Mouse (Mus musculus) embryonic facial prominence, embryonic 14.5 days (tissue): ENCODE data around the gene Limk1. TPM values are rescaled to one million over a fixed set of nuclear protein-coding genes. Genes with fewer than 3 reads are reported as not detected.

Source experiments
- ATAC-seq: fragments of 200-750 bp; cut with Nextera tagmentation; 2 replicates; pipeline ENCODE4 v1.8.0; 2017; ENCODE audit warnings: low read depth, moderate number of reproducible peaks, moderate TSS enrichment
- DNase-seq: peaks from one replicate; pipeline ENCODE4 v3.0.0-alpha.2; 2015; ENCODE audit warnings: low spot score
- H3K27ac ChIP-seq: fragments of 300-500 bp; sonication (generic); replicated peaks from 2 replicates; pipeline ENCODE4 v1.5.1; 2014; ENCODE audit warnings: low read depth, mild to moderate bottlenecking, low read length, moderate library complexity
- H3K27me3 ChIP-seq: fragments of 300-500 bp; sonication (generic); replicated peaks from 2 replicates; pipeline ENCODE4 v1.6.1; 2014; ENCODE audit warnings: low read length; ENCODE audit not compliant: control insufficient read depth, insufficient read depth
- H3K36me3 ChIP-seq: fragments of 300-500 bp; sonication (generic); 2 replicates; pipeline ENCODE4 v1.6.1; 2014; ENCODE audit warnings: low read length, mixed read lengths; ENCODE audit not compliant: control insufficient read depth, insufficient read depth
- H3K4me1 ChIP-seq: fragments of 300-500 bp; sonication (generic); 2 replicates; pipeline ENCODE4 v1.6.1; 2014; ENCODE audit warnings: antibody characterized with exemption, low read length; ENCODE audit not compliant: control insufficient read depth, insufficient read depth
- H3K4me2 ChIP-seq: fragments of 300-500 bp; sonication (generic); 2 replicates; pipeline ENCODE4 v1.6.1; 2014; ENCODE audit warnings: low read depth, mild to moderate bottlenecking, low read length, moderate library complexity, mixed read lengths
- H3K4me3 ChIP-seq: fragments of 300-500 bp; sonication (generic); 2 replicates; pipeline ENCODE4 v1.5.1; 2014; ENCODE audit warnings: low read depth, mild to moderate bottlenecking, low read length
- H3K9ac ChIP-seq: fragments of 300-500 bp; sonication (generic); 2 replicates; pipeline ENCODE4 v1.6.1; 2014; ENCODE audit warnings: low read depth, mild to moderate bottlenecking, low read length, moderate library complexity, mixed read lengths
- H3K9me3 ChIP-seq: fragments of 300-500 bp; sonication (generic); 2 replicates; pipeline ENCODE4 v1.6.1; 2016; ENCODE audit warnings: low read length; ENCODE audit not compliant: control insufficient read depth
- whole genome bisulfite sequencing: fragments of 180-500 bp; shearing (Covaris S2); extraction: QIAGEN DNeasy Blood & Tissue Kit; methylation state at CpG from one replicate; pipeline ENCODE4 v1.1.7; 2014; 5-methylcytosine and 5-hydroxymethylcytosine counted together
- polyA plus RNA-seq: library from polyadenylated mRNA; unstranded; fragments of >200 nt; fragmentation: Nextera tagmentation; extraction: Ambion mirVana; gene quantifications from 2 replicates; pipeline ENCODE4 v1.2.1, GENCODE M21; 2014

The Limk1 gene
- polyA plus RNA-seq, 1 experiment from 2014 or later, result 6.2 TPM

- no peaks in the 10 kb centered on the region for H3K4me1 ChIP-seq
- H3K27me3 ChIP-seq, result no peaks in the 10 kb centered on the region
- no peak overlapping the region for H3K27ac ChIP-seq
- no peak overlapping the region for H3K4me3 ChIP-seq
- no peak overlapping the region for H3K9ac ChIP-seq
- no peaks in the 10 kb centered on the region for H3K9me3 ChIP-seq
- peaks cover 45% of the 10 kb centered on the region for H3K36me3 ChIP-seq
- no peak for ATAC-seq
- H3K4me2 ChIP-seq, result no peak overlapping the region
- DNase-seq, result no peak
- WGBS, result 80% methylated on average over 8 of the region's 8 CpGs
These were observed 73.0 kb downstream of the Limk1 start for GRCm38 (mm10) chr5:134615380-134615779.

DNA sequence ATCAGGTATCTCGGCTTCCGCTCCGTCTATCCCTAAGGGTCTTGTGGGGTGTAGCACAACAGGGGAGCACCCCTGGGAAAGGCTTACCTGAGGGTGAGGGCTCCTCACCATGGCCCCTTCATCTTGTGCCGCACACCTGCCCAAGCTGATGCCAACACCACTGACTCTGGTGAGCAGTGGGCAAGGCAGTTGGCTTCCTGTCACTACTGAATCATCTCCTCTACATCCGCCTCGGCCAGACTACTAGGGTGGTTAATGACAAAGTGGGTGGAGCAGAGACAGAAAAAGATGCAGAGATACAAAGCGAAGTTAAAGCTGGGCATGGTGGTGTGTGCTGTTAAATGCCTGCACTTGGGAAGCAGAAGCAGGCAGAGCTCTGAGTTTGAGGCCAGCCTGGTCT, 73.6 kb downstream of the Limk1 start, which contains the start of gene Lat2:
Gene Lat2 (minus strand): TSS at position 224 of the 400 bp plus-strand sequence.
- Histone ChIP-seq H3K27ac (no peak within 1 kb of the TSS), H3K36me3 (peaks cover 39% of the 10 kb centered on the region), H3K4me2 (no peak within 1 kb of the TSS), H3K27me3 (no peaks in the 10 kb centered on the region), H3K9ac (no peak within 1 kb of the TSS), H3K9me3 (no peaks in the 10 kb centered on the region), H3K4me1 (no peaks in the 10 kb centered on the region), H3K4me3 (no peak within 1 kb of the TSS)
- 82% methylated on average over 7 of the region's 7 CpGs for WGBS
- no peak for ATAC-seq
- DNase-seq, result no peak

GRCm38 (mm10) chr5:134614296-134614695, 74.1 kb downstream of the Limk1 start:
- no peak overlapping the region for H3K9ac ChIP-seq
- no peaks in the 10 kb centered on the region for H3K27me3 ChIP-seq
- no peak overlapping the region for H3K27ac ChIP-seq
- H3K4me2 ChIP-seq, result no peak overlapping the region
- no peaks in the 10 kb centered on the region for H3K9me3 ChIP-seq
- DNase-seq (no peak), ATAC-seq (no peak)
- H3K4me3 ChIP-seq, result no peak overlapping the region
- WGBS, result 87% methylated on average over 8 of the region's 8 CpGs
- H3K4me1 ChIP-seq, result no peaks in the 10 kb centered on the region
- peaks cover 34% of the 10 kb centered on the region for H3K36me3 ChIP-seq

DNA sequence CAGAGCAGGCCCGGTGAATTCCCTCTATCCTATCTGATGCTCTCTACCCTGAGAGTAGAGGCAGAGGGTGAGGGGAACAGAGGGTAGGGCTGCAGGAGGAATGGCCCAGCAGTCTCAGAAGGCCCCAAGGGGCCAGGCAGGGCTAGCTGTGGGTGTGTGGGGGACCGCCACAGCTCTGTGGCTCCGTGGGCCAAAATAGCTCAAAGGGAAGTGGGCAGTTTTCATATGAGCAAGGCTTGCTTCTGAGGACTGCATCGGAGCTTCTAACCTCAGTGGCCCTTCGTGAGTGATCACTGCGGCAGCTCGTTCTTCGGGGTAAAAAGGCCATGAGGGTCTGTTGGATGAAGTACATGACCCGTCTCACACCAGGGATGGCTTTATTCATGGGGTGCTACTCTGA, 74.7 kb downstream of the Limk1 start:
- DNase-seq, result no peak
- H3K9me3 ChIP-seq, result no peaks in the 10 kb centered on the region
- no peak overlapping the region for H3K9ac ChIP-seq
- H3K4me1 ChIP-seq, result no peaks in the 10 kb centered on the region
- WGBS, result 81% methylated on average over 9 of the region's 9 CpGs
- H3K4me2 ChIP-seq, result no peak overlapping the region
- no peak overlapping the region for H3K27ac ChIP-seq
- no peaks in the 10 kb centered on the region for H3K27me3 ChIP-seq
- ATAC-seq, result no peak
- H3K4me3 ChIP-seq, result no peak overlapping the region
- H3K36me3 ChIP-seq, result peaks cover 28% of the 10 kb centered on the region

DNA sequence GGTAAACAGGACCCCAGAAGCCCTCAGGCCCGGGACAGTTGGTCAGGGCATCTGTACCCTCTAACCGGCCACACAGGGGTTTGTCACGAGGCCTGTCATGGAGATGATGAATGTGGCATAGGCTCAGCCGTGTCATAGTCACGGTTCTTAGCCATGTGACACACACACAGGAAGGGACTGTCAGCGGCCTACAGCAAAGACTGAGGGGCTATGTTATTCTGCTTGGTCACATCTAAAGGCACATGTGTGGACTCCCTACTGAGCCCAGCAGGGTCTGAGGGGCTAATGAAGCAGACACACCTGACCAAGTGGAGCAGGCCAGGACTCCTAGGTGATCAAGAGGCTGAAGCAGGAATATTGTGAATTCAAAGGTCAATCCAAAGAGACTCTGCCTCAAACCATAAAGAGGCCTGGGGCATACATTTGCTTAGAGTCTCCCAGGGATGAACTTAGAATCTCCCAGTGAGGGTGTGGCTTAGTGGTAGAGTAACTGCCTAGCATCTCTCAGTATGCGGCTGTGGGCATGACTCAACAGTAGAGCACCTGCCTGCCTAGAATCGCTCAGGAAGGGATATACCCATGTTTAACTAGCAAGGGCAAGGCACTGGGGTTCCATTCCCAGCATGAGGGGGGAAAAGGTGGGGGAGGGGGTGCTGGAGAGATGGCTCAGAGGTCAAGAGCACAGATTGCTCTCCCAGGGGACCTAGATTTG, 76.4 kb downstream of the Limk1 start:
- H3K27ac ChIP-seq, result no peak overlapping the region
- 63% methylated on average over 8 of the region's 8 CpGs for WGBS
- no peak for ATAC-seq

GRCm38 (mm10) chr5:134609916-134610643, 78.3 kb downstream of the Limk1 start:
- Histone ChIP-seq H3K27me3 (no peaks in the 10 kb centered on the region), H3K36me3 (0 out of 2 replicates have a peak, but pooled peaks cover 6% of the 10 kb centered on the region), H3K4me2 (no peak overlapping the region), H3K4me1 (no peaks in the 10 kb centered on the region), H3K9me3 (no peaks in the 10 kb centered on the region), H3K4me3 (no peak overlapping the region), H3K27ac (no peak overlapping the region), H3K9ac (no peak overlapping the region)
- WGBS, result 79% methylated on average over 12 of the region's 12 CpGs
- DNase-seq, result no peak
- ATAC-seq, result no peak

More for the DNA sequence above, 76.4 kb downstream of the Limk1 start:
- no peaks in the 10 kb centered on the region for H3K9me3 ChIP-seq
- peaks cover 11% of the 10 kb centered on the region; the same call in 1 of the 2 replicates for H3K36me3 ChIP-seq
- H3K4me2 ChIP-seq, result no peak overlapping the region
- H3K27me3 ChIP-seq, result no peaks in the 10 kb centered on the region
- H3K9ac ChIP-seq, result no peak overlapping the region
- no peak for DNase-seq
- no peaks in the 10 kb centered on the region for H3K4me1 ChIP-seq
- no peak overlapping the region for H3K4me3 ChIP-seq

DNA sequence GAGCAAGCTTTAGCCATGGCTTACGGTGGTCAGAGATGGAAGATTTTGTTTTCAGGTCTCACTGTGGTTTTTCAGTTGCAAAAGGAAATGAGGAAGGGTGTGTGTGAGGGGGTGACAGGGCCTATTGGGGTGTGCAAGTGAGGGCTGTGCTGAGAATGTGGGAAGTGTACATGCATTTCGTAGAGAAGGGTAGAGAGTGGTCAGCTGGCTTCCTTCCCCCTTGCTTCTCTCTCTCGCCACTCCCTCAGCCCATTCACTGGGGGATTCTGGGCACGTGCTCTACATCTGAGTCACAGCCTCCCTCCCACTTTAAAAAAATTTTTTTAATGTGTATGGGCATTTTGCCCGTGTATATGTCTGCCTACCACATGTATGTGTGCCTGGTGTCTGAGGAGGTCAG, 81.3 kb downstream of the Limk1 start:
- H3K36me3 ChIP-seq, result no peaks in the 10 kb centered on the region
- 55% methylated on average over 5 of the region's 5 CpGs for WGBS
- 0 out of 2 replicates have a peak, but pooled peaks have one; percentile 34 for ATAC-seq
- no peaks in the 10 kb centered on the region for H3K4me1 ChIP-seq
- no peak overlapping the region for H3K27ac ChIP-seq
- peak; percentile 41 for DNase-seq
- no peaks in the 10 kb centered on the region for H3K9me3 ChIP-seq
- no peak overlapping the region for H3K4me2 ChIP-seq
- H3K27me3 ChIP-seq, result no peaks in the 10 kb centered on the region
- H3K4me3 ChIP-seq, result no peak overlapping the region
- no peak overlapping the region for H3K9ac ChIP-seq

- Histone ChIP-seq H3K27me3 (no peaks in the 10 kb centered on the region), H3K4me3 (no peak overlapping the region), H3K36me3 (no peaks in the 10 kb centered on the region), H3K9ac (no peak overlapping the region), H3K27ac (no peak overlapping the region), H3K9me3 (no peaks in the 10 kb centered on the region), H3K4me2 (no peak overlapping the region), H3K4me1 (no peaks in the 10 kb centered on the region)
- no peak for DNase-seq
- no peak for ATAC-seq
These were observed 82.1 kb downstream of the Limk1 start for GRCm38 (mm10) chr5:134606314-134606713.
